Mouse (Mus musculus): ENCODE results near the gene Islr2.

Islr2 gene

GRCm38 (mm10) chr9:58196610-58197567 is 7.2 kb downstream of the Islr2 start:
- DNase-seq = no peak

- no peak for DNase-seq
These were observed 8.0 kb downstream of the Islr2 start for GRCm38 (mm10) chr9:58196141-58196540.

GRCm38 (mm10) chr9:58195671-58196070 is 8.4 kb downstream of the Islr2 start:
- no peak for DNase-seq

GRCm38 (mm10) chr9:58194222-58194621 is 9.9 kb downstream of the Islr2 start:
- no peak for DNase-seq

- no peak for DNase-seq
These were observed 19.7 kb downstream of the Islr2 start for GRCm38 (mm10) chr9:58184456-58184855.

GRCm38 (mm10) chr9:58179390-58179789 is 24.7 kb downstream of the Islr2 start:
- DNase-seq = no peak

GRCm38 (mm10) chr9:58177165-58177564 is 27.0 kb downstream of the Islr2 start:
- DNase-seq = no peak

- DNase-seq = peak; percentile 35 to 44
These were observed 28.2 kb downstream of the Islr2 start for GRCm38 (mm10) chr9:58175745-58176487.

GRCm38 (mm10) chr9:58174818-58175251 is 29.3 kb downstream of the Islr2 start:
- no peak for DNase-seq

- no peak for DNase-seq
These were observed 31.3 kb downstream of the Islr2 start for GRCm38 (mm10) chr9:58172863-58173262.

GRCm38 (mm10) chr9:58169426-58169825 is 34.7 kb downstream of the Islr2 start:
- DNase-seq = no peak

GRCm38 (mm10) chr9:58168880-58169279 is 35.2 kb downstream of the Islr2 start:
- DNase-seq = no peak

GRCm38 (mm10) chr9:58165779-58166178 is 38.3 kb downstream of the Islr2 start:
- DNase-seq = no peak

- no peak for DNase-seq
These were observed 41.0 kb downstream of the Islr2 start for GRCm38 (mm10) chr9:58163146-58163545.

- no peak for DNase-seq
These were observed 41.9 kb downstream of the Islr2 start for GRCm38 (mm10) chr9:58162173-58162572.

- no peak for DNase-seq
These were observed 43.8 kb downstream of the Islr2 start for GRCm38 (mm10) chr9:58160315-58160714.

- peak in 1 of 2 experiments; percentile 42 for DNase-seq
These were observed 44.3 kb downstream of the Islr2 start for GRCm38 (mm10) chr9:58159855-58160254.

GRCm38 (mm10) chr9:58158541-58159311 is 45.4 kb downstream of the Islr2 start:
- DNase-seq = peak; percentile 70 to 80

GRCm38 (mm10) chr9:58157838-58158237 is 46.3 kb downstream of the Islr2 start:
- DNase-seq = peak in 1 of 2 experiments; percentile 36

GRCm38 (mm10) chr9:58156819-58157560 is 47.1 kb downstream of the Islr2 start:
- no peak for DNase-seq

GRCm38 (mm10) chr9:58155366-58155765 is 48.8 kb downstream of the Islr2 start:
- peak; percentile 93 to 94 for DNase-seq

- no peak for DNase-seq
These were observed 51.0 kb downstream of the Islr2 start for GRCm38 (mm10) chr9:58153095-58153494.
